Comparison of ENCODE assay signal across 14 mouse cellular contexts in genomic region chr16:9535196-9535595, GRCm38 (mm10).
"Had no signal": no experiment of that assay in that cellular context is flagged by ENCODE, and none has a peak within 500 bp of the region (broad histone marks: within the 10 kb centered on the region; RNA-seq: fewer than 3 reads in every experiment).

No protein-coding gene starts in this region.

- DNase-seq: gastrocnemius, adult 2 months; gastrocnemius, postnatal 10 days; gastrocnemius, postnatal 25 days; heart, adult 18-20 months; heart, postnatal 10 days; heart, postnatal 4 days; kidney, adult 18-20 months; kidney, adult 8-10 months; kidney, postnatal 10 days; kidney, postnatal 25 days; kidney, postnatal 4 days; layer of hippocampus, adult 9-11 months; layer of hippocampus, postnatal 36 days; left cerebral cortex, postnatal 4 days had no signal
